Mouse (Mus musculus) C2C12 (cell line): ENCODE results near the gene Ado.

Experiments used
- CTCF ChIP-seq: IDR thresholded peaks from one replicate; pipeline ENCODE4 v1.5.1; 2011; ENCODE audit not compliant: control insufficient read depth, insufficient read depth, insufficient read length
- FOSL1 ChIP-seq: IDR thresholded peaks from one replicate; pipeline ENCODE4 v1.8.0; 2011; ENCODE audit warnings: mild to moderate bottlenecking, low read length; ENCODE audit not compliant: poor library complexity, insufficient read depth, severe bottlenecking
- MAX ChIP-seq: IDR thresholded peaks from one replicate; pipeline ENCODE4 v1.6.1; 2011; ENCODE audit warnings: mild to moderate bottlenecking, control low read depth
- MYOD1 ChIP-seq: IDR thresholded peaks from one replicate; pipeline ENCODE4 v1.6.1; 2011; ENCODE audit warnings: low read depth; ENCODE audit not compliant: control insufficient read depth, insufficient read length
- MYOG ChIP-seq: IDR thresholded peaks from one replicate; pipeline ENCODE4 v1.6.1; 2011; ENCODE audit not compliant: control insufficient read depth, insufficient read length; ENCODE audit errors: extremely low read depth
- USF1 ChIP-seq: IDR thresholded peaks from one replicate; pipeline ENCODE4 v1.6.1; 2011; ENCODE audit warnings: low read depth, mild to moderate bottlenecking, control low read depth, moderate library complexity

GRCm38 (mm10) chr10:67537151-67537994 is 11.4 kb downstream of the Ado start:
- TF ChIP-seq CTCF (no peak), MYOD1 (no peak), FOSL1 (no peak), MAX (no peak), MYOG (no peak), USF1 (peak; percentile 90)
